Mouse (Mus musculus) heart, embryonic 12.5 days (tissue): ENCODE data around the gene Eif5a. TPM values are rescaled to one million over a fixed set of nuclear protein-coding genes. Genes with fewer than 3 reads are reported as not detected.
"Not testable (repeated sequence)": the region's sequence is repeated elsewhere in the genome, so short reads cannot be mapped to it uniquely, and the experiment has no call there.

Experiments
- ATAC-seq: fragments of 200-750 bp; cut with Nextera tagmentation; 2 replicates; pipeline ENCODE4 v1.8.0; 2017; ENCODE audit warnings: moderate TSS enrichment, moderate library complexity; ENCODE audit not compliant: insufficient number of reproducible peaks, low FRiP score
- H3K27ac ChIP-seq: fragments of 300-500 bp; sonication (generic); 2 replicates; pipeline ENCODE4 v1.5.1; 2016; ENCODE audit warnings: mild to moderate bottlenecking, moderate library complexity; ENCODE audit not compliant: poor library complexity, severe bottlenecking
- H3K27me3 ChIP-seq: fragments of 300-500 bp; sonication (generic); replicated peaks from 2 replicates; pipeline ENCODE4 v1.6.1; 2016; ENCODE audit warnings: mild to moderate bottlenecking, moderate library complexity
- H3K36me3 ChIP-seq: fragments of 300-500 bp; sonication (generic); 2 replicates; pipeline ENCODE4 v1.6.1; 2016; ENCODE audit warnings: mild to moderate bottlenecking, moderate library complexity
- H3K4me1 ChIP-seq: fragments of 300-500 bp; sonication (generic); replicated peaks from 2 replicates; pipeline ENCODE4 v1.6.1; 2016; ENCODE audit warnings: mild to moderate bottlenecking
- H3K4me2 ChIP-seq: fragments of 300-500 bp; sonication (generic); 2 replicates; pipeline ENCODE4 v1.6.1; 2016; ENCODE audit warnings: mild to moderate bottlenecking, moderate library complexity
- H3K4me3 ChIP-seq: fragments of 300-500 bp; sonication (generic); 2 replicates; pipeline ENCODE4 v1.5.1; 2016; ENCODE audit warnings: mild to moderate bottlenecking
- H3K9ac ChIP-seq: fragments of 300-500 bp; sonication (generic); 2 replicates; pipeline ENCODE4 v1.6.1; 2016; ENCODE audit warnings: mild to moderate bottlenecking, moderate library complexity
- H3K9me3 ChIP-seq: fragments of 300-500 bp; sonication (generic); replicated peaks from 2 replicates; pipeline ENCODE4 v1.6.1; 2016; ENCODE audit warnings: mild to moderate bottlenecking, moderate library complexity
- WGBS: fragments of 180-500 bp; shearing (Covaris S2); methylation state at CpG from one replicate; pipeline ENCODE4 v1.1.7; 2016; 5-methylcytosine and 5-hydroxymethylcytosine counted together
- polyA plus RNA-seq: library from polyadenylated mRNA; unstranded; fragments of >200 nt; fragmentation: Nextera tagmentation; extraction: Ambion mirVana; gene quantifications from 2 replicates; pipeline ENCODE4 v1.2.1, GENCODE M21; 2016

Gene Eif5a
- polyA plus RNA-seq, 1 experiment from 2014 or later = 1,286 TPM

DNA sequence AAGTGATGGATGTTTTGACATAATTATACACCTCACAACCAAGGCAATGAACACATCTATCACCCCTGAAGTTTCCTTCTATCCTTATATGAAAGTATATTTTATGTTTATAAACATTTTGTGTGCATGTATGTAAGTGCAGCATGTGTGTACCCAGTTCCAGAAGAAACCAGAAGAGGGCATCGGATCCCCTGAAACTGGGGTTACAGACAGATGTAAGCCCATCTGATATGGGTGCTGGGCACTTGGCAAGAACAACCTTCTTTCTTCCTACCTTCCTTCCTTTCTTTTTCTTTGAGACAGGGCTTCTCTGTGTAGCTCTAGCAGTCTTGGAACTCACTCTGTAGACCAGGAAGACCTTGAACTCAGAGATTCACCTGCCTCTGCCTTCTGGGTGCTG lies 34.5 kb upstream of the Eif5a start:
- Histone ChIP-seq H3K9me3 (no peaks in the 10 kb centered on the region), H3K36me3 (no peaks in the 10 kb centered on the region), H3K4me3 (no peak overlapping the region), H3K4me2 (no peak overlapping the region), H3K27me3 (peaks cover 9% of the 10 kb centered on the region), H3K9ac (no peak overlapping the region), H3K27ac (no peak overlapping the region), H3K4me1 (peaks cover 9% of the 10 kb centered on the region; the same call in 1 of the 2 replicates)
- ATAC-seq = no peak
- 61% methylated on average over 1 of the region's 1 CpGs for WGBS

DNA sequence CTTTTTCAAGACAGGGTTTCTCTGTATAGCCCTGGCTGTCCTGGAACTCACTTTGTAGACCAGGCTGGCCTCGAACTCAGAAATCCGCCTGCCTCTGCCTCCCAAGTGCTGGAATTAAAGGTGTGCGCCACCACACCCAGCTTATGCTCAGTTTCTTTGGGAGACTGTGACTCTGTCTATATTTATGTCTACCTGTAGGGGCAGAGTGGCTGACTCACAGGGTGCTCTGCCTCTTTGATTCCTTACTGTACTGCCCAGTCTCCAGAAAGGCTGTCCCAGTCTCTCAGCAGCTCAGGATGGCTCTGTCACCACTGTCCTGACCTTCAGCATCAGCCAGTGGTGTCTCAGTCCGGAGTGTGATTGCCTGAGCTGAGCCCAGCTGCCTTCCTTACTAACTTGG lies 33.9 kb upstream of the Eif5a start:
- ATAC-seq, H3K4me2 ChIP-seq, H3K27me3 ChIP-seq, H3K4me3 ChIP-seq, H3K9ac ChIP-seq, H3K4me1 ChIP-seq, H3K27ac ChIP-seq, H3K36me3 ChIP-seq, H3K9me3 ChIP-seq: not testable (repeated sequence)
- 65% methylated on average over 4 of the region's 4 CpGs for WGBS

DNA sequence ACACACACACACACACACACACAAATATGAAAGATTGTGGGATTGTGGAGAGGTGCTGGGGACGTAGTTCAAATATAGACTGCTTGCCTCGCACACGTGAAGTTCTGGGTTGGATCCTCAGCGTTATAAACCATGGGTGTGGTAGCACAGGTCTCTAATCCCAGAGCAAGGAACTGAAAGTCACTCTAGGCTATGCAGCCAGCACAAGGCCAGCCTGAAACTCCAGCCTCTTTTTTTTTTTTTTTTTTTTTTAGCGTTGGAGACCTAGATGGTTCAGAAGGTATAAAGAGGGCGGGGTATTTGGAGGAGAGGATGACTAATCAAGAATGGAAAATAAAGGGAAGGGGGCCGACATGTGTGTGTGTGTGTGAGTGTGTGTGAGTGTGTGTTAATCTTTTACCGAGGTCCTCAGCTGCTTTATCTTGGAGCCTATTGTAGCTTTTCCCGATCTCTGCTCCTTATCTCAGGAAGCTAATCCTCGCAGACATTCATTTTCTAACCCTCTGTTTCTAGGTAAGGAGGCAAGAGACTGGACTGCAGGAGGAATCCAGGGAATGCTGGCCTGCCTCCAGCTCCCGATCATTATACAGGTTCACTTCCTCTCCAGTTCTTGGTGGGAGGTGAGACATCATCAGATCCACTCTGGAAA lies 31.6 kb upstream of the Eif5a start:
- no peaks in the 10 kb centered on the region for H3K36me3 ChIP-seq
- no peak for ATAC-seq
- peaks cover 9% of the 10 kb centered on the region; the same call in 1 of the 2 replicates for H3K27me3 ChIP-seq
- WGBS = 31% methylated on average over 11 of the region's 11 CpGs
- H3K9ac ChIP-seq = no peak overlapping the region
- peaks cover 16% of the 10 kb centered on the region for H3K4me1 ChIP-seq
- no peak overlapping the region for H3K4me2 ChIP-seq
- H3K4me3 ChIP-seq = no peak overlapping the region
- H3K27ac ChIP-seq = no peak overlapping the region
- no peaks in the 10 kb centered on the region for H3K9me3 ChIP-seq

DNA sequence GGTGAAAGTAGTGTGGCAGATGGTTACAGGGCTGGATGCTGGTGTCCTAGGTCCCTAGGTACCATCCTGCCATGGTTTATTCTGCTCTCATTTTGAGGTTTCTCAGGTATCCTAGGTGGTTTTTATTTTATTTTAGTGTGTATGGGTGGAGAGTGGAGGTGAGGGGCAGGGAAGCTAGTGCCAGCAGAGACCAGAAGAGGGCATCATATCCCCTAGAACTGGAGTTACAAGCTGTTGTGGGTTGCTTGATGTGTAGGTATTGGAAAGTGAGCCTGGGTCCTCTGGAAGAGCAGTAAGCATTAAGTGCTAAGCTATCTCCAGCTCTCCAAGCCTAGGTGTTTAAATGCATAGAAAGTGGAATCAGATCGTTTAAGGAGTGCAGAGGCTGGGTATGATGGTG lies 30.5 kb upstream of the Eif5a start:
- H3K4me3 ChIP-seq = no peak overlapping the region
- H3K4me2 ChIP-seq = no peak overlapping the region
- H3K4me1 ChIP-seq = peaks cover 21% of the 10 kb centered on the region
- no peak overlapping the region for H3K9ac ChIP-seq
- WGBS = 34% methylated on average over 1 of the region's 1 CpGs
- peaks cover 4% of the 10 kb centered on the region; the same call in 1 of the 2 replicates for H3K27me3 ChIP-seq
- H3K9me3 ChIP-seq = no peaks in the 10 kb centered on the region
- no peak overlapping the region for H3K27ac ChIP-seq
- H3K36me3 ChIP-seq = no peaks in the 10 kb centered on the region
- no peak for ATAC-seq

DNA sequence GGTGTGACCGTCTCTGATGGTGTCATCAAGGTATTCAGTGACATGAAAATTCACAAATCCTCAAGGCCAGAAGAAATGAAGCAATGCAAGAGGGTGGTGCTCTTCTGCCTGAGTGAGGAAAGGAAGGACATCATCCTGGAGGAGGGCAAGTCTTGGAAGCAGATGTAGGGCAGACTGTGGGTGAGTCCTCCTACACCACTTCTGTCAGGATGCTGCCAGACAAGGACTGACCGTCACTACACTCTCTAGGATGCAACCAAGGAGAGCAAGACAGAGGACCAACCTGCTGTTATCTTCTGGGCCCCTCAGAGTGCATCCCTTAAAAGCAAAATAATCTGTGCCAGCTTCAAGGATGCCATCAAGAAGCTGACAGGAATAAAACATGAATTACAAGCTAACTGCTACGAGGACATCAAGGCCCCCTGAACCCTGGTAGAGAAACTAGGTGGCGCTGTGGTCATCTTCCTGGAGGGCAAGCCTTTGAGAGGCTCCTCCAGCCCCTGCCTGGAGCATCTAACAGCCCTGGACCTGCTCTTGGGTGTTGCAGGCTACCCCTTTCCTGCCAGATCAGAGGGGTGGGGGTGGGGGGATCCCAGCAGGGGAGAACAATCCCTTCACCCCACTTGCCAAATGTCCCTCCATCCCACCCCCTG lies 29.2 kb upstream of the Eif5a start:
- peaks cover 4% of the 10 kb centered on the region for H3K27me3 ChIP-seq
- no peak for ATAC-seq
- no peak overlapping the region for H3K4me2 ChIP-seq
- H3K9ac ChIP-seq = no peak overlapping the region
- H3K36me3 ChIP-seq = 0 out of 2 replicates have a peak, but pooled peaks cover 3% of the 10 kb centered on the region
- WGBS = 38% methylated on average over 4 of the region's 4 CpGs
- no peak overlapping the region for H3K4me3 ChIP-seq
- H3K9me3 ChIP-seq = no peaks in the 10 kb centered on the region
- H3K27ac ChIP-seq = no peak overlapping the region
- H3K4me1 ChIP-seq = peaks cover 34% of the 10 kb centered on the region

DNA sequence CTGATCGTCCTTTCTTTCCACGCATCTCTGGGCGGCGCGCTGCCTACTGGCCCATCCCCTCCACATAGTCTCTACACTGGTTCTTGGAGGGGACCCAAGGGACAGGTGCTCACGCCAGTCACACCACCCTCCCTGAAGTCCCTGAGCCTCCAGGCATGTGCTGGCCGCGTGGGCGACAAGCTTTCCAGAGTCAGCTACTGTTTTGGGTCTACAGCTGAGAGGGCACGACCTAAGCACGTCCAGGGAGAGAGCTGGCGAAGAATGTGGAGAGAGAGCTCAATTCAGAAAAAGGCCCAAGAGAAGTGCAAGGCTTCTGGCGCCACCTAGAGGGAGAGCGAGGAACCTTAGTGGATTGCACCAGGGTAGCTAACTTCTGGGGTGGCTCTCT lies 27.0 kb upstream of the Eif5a start:
- Histone ChIP-seq H3K4me1 (peaks cover 38% of the 10 kb centered on the region), H3K9me3 (no peaks in the 10 kb centered on the region), H3K27me3 (peaks cover 7% of the 10 kb centered on the region), H3K27ac (peak overlapping the region; percentile 89), H3K4me3 (peak overlapping the region; percentile 59), H3K36me3 (peaks cover 25% of the 10 kb centered on the region), H3K9ac (peak overlapping the region; percentile 60), H3K4me2 (peak overlapping the region; percentile 81)
- ATAC-seq = 0 out of 2 replicates have a peak, but pooled peaks have one; percentile 31
- WGBS = under 1% methylated on average over 14 of the region's 14 CpGs

DNA sequence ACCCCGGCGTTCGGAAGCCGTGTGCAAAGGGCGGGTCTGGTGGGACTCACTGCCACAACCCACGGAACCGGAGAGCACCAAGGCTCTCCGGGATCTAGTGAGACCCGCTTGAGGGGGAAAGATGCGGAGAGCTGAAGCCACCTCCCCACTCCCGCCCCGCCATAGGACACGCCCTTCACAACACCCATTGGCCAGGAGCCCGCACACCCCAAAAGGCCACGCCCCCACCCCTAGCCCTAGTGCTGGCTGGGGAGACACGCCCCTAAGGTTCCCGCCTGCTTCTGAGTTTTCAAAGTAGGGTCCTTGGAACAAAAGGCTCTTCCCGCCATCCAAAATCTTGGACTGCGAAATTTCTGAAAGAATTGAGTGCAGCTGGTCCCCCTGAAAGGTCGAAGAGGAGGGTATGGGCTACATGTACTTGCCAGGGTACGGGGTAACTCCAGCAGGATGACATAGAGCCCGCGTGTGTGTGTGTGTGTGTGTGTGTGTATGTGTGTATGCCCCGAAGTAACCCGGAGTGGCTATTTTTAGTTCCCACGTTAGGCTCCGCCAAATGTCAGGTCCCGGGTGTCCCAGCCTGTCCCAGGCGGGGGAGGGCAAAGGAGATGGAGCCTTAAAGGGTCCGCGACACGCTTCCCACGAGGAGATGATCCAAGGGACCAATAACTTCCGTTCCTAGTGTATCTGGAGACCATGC lies 26.5 kb upstream of the Eif5a start, which contains the start of gene Slc2a4:
TSS of gene Slc2a4 (minus strand) at position 123 of the 697 bp plus-strand sequence.
- Histone ChIP-seq H3K9me3 (no peaks in the 10 kb centered on the region), H3K9ac (peak within 1 kb of the TSS; percentile 60), H3K4me1 (peaks cover 32% of the 10 kb centered on the region), H3K27me3 (peaks cover 7% of the 10 kb centered on the region), H3K4me3 (peak within 1 kb of the TSS; percentile 59), H3K4me2 (peak within 1 kb of the TSS; percentile 81), H3K36me3 (peaks cover 29% of the 10 kb centered on the region), H3K27ac (peak within 1 kb of the TSS; percentile 89)
- WGBS = under 1% methylated on average over 34 of the region's 34 CpGs
- ATAC-seq = peak; percentile 95

DNA sequence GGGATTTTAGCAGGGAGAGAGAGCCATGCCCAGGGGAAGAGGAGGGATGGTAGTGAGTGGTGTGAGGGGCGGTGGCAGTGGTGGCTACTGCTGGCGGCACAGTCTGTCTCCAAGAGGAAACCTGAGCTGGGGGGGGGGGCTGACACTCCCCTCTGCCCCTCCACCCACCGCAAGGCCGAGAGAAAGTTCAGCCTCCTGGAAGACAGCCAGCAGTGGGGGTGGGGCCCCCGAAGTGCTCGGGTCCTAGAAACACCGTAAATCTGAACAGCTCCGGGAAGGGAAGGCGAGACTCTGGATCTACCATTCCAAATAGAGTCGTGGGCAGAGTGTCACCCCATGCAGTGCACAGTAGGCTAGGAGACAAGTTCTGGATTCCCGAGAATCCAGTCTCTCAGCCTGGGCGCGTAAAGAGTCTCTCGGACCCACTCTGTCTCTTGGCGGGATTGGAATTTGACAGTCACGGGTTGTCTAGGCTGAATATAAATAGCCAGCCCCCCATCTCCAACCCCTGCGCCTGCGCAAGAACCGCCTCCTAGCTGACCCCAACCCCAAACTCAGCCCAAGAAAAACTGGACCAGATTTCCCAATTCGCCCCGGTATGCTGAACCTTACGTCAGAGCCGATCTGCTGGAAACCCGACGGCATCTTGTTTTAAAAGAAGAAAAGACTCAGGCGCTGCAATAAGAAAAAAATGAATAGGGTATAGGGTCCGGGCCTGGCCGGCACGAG lies 25.7 kb upstream of the Eif5a start:
- WGBS = 3% methylated on average over 29 of the region's 29 CpGs
- H3K27me3 ChIP-seq = peaks cover 12% of the 10 kb centered on the region

DNA sequence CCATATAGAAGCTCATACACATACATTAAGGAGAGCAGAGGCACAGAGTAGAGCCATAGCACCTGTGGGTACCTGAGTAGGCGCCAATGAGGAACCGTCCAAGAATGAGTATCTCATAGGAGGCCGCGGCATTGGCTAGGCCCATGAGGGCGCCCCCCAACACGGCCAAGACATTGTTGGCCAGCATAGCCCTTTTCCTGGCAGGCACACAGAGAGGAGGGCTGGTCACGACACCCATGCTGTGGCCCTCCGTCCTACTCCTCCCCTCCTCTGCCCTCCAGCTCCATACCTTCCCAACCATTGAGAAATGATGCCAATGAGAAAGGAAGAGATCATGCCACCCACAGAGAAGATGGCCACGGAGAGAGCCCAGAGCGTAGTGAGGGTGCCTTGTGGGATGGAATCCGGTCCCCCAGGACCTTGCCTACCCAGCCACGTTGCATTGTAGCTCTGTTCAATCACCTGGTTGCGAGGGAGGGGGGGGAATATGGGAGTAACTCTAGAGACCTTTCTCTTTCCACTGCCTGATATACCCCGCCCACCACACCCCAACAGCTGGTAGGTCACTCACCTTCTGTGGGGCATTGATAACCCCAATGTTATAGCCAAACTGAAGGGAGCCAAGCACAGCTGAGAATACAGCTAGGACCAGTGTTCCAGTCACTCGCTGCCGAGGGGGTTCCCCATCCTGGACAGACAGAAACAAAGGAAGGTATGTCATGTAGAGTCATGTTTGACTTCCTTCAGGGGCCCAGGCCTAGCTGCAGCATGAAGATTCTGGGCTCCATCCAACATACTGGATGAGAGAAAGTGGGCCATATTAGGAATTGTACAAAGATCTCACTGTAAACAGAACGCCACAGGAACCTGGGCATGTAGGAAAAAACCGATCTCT lies 24.5 kb upstream of the Eif5a start:
- peak overlapping the region; percentile 81 for H3K4me2 ChIP-seq
- H3K9ac ChIP-seq = 0 out of 2 replicates have a peak overlapping the region, but pooled peaks have one; percentile 60
- peak overlapping the region; percentile 59 for H3K4me3 ChIP-seq
- peaks cover 29% of the 10 kb centered on the region for H3K4me1 ChIP-seq
- peaks cover 41% of the 10 kb centered on the region for H3K36me3 ChIP-seq
- ATAC-seq = peak; percentile 41; the same call in 1 of the 2 replicates
- H3K27me3 ChIP-seq = peaks cover 12% of the 10 kb centered on the region; the same call in 1 of the 2 replicates
- WGBS = 87% methylated on average over 18 of the region's 18 CpGs
- H3K9me3 ChIP-seq = no peaks in the 10 kb centered on the region
- H3K27ac ChIP-seq = peak overlapping the region; percentile 89

More for the DNA sequence above, 25.7 kb upstream of the Eif5a start:
- Histone ChIP-seq H3K9me3 (no peaks in the 10 kb centered on the region), H3K36me3 (peaks cover 36% of the 10 kb centered on the region), H3K4me2 (peak overlapping the region; percentile 81), H3K27ac (peak overlapping the region; percentile 89), H3K4me1 (peaks cover 29% of the 10 kb centered on the region), H3K4me3 (peak overlapping the region; percentile 59), H3K9ac (peak overlapping the region; percentile 60)
- peak; percentile 65 for ATAC-seq

DNA sequence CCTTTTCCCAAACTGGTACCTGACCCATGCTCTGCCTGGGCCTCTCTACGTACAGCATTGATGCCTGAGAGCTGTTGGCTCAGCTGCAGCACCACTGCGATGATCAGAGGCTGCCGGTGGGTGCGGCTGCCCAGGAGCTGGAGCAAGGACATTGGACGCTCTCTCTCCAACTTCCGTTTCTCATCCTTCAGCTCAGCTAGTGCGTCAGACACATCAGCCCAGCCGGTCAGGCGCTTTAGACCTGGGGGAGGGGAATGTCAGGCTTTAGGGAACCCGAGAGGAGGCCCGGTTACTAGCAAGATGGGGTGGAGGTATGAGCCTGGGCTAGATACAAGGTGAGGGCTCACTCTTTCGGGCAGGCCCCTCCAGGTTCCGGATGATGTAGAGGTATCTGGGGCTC lies 23.5 kb upstream of the Eif5a start:
- H3K36me3 ChIP-seq = peaks cover 41% of the 10 kb centered on the region
- H3K4me1 ChIP-seq = peaks cover 29% of the 10 kb centered on the region
- no peak for ATAC-seq
- no peak overlapping the region for H3K27ac ChIP-seq
- H3K9ac ChIP-seq = 0 out of 2 replicates have a peak overlapping the region, but pooled peaks have one; percentile 16
- 65% methylated on average over 13 of the region's 13 CpGs for WGBS
- peaks cover 17% of the 10 kb centered on the region for H3K27me3 ChIP-seq
- no peak overlapping the region for H3K4me2 ChIP-seq
- no peaks in the 10 kb centered on the region for H3K9me3 ChIP-seq
- no peak overlapping the region for H3K4me3 ChIP-seq
